Mouse (Mus musculus) kidney, adult 2 months (tissue): Measurements from ENCODE around the gene Trappc2.
A peak's percentile ranks its signal among the peaks of the same experiment; 100 is the strongest.

Source experiments
- CTCF ChIP-seq: fragments of 200-500 bp; conservative IDR thresholded peaks from 2 replicates; pipeline ENCODE4 v1.5.1; 2011; ENCODE audit warnings: low read depth, mild to moderate bottlenecking, control low read depth, low read length, moderate library complexity, mixed read lengths; ENCODE audit not compliant: insufficient read depth, insufficient read length
- POLR2A ChIP-seq: fragments of 200-500 bp; IDR thresholded peaks from one replicate; pipeline ENCODE4 v1.6.1; 2011; ENCODE audit warnings: low read depth, low read length, control low read depth

DNA sequence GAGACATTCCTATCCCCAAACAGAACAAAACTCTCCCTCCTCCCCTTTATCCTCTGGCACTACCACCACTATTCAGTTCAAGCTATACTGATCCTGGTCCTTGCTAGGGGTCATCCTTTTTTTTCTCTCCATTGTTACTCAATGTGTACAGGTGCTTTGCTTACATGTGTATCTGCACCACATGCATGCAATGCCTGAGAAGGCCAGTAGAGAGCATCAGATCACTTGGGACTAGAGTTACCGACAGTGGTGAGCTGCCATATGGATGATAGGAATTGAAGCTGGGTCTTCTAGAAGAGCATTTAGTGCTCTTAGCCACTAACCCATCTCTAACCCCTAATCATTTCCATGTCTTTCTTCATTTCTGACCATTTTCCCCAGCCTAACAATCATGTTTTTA lies 46.6 kb upstream of the Trappc2 start:
- TF ChIP-seq CTCF: 0 out of 2 replicates have a peak, but pooled peaks have one; percentile 3
- TF ChIP-seq POLR2A: no peak
